Mouse (Mus musculus): ENCODE results near the gene Prl8a9. TPM values are rescaled to one million over a fixed set of nuclear protein-coding genes. Genes with fewer than 3 reads are reported as not detected.

Prl8a9 gene
- not detected in 2 replicates for polyA plus RNA-seq (2015; fragmentation: Nextera tagmentation; extraction: Ambion mirVana)

GRCm38 (mm10) chr13:27564506-27564905 lies at the start of gene Prl8a9:
Gene Prl8a9, minus strand, starts transcription at chr13:27564606.
- WGBS = 88% methylated on average over 2 of the region's 2 CpGs
- Histone ChIP-seq H3K4me2 (ENCODE audit: low read length) (no peak within 1 kb of the TSS), H3K9me3 (replicated peaks; ENCODE audit: control insufficient read depth, low read length, poor library complexity, severe bottlenecking) (no peaks in the 10 kb centered on the region), H3K9ac (ENCODE audit: low read depth, low read length) (no peak within 1 kb of the TSS), H3K4me3 (ENCODE audit: low read depth, low read length) (no peak within 1 kb of the TSS), H3K36me3 (ENCODE audit: control insufficient read depth, insufficient read depth, low read length) (no peaks in the 10 kb centered on the region), H3K4me1 (ENCODE audit: control insufficient read depth, insufficient read depth, low read length) (no peaks in the 10 kb centered on the region), H3K27ac (ENCODE audit: low read length) (no peak within 1 kb of the TSS), H3K27me3 (ENCODE audit: control insufficient read depth, insufficient read depth, low read depth, low read length) (no peaks in the 10 kb centered on the region)
- no peak for ATAC-seq

- no peaks in the 10 kb centered on the region for H3K9me3 ChIP-seq (replicated peaks; ENCODE audit: control insufficient read depth, low read length, poor library complexity, severe bottlenecking)
- H3K27ac ChIP-seq (ENCODE audit: low read length) = no peak within 1 kb of the TSS
- no peak within 1 kb of the TSS for H3K4me3 ChIP-seq (ENCODE audit: low read depth, low read length)
- 75% methylated on average over 4 of the region's 4 CpGs for WGBS
- no peak within 1 kb of the TSS for H3K9ac ChIP-seq (ENCODE audit: low read depth, low read length)
- ATAC-seq = no peak
- H3K4me2 ChIP-seq (ENCODE audit: low read length) = no peak within 1 kb of the TSS
- no peaks in the 10 kb centered on the region for H3K4me1 ChIP-seq (ENCODE audit: control insufficient read depth, insufficient read depth, low read length)
- no peaks in the 10 kb centered on the region for H3K36me3 ChIP-seq (ENCODE audit: control insufficient read depth, insufficient read depth, low read length)
- no peaks in the 10 kb centered on the region for H3K27me3 ChIP-seq (ENCODE audit: control insufficient read depth, insufficient read depth, low read depth, low read length)
Measured at GRCm38 (mm10) chr13:27610482-27610881, 46.1 kb upstream of the Prl8a9 start, which contains the start of gene Prl7b1. Gene Prl7b1, minus strand, starts transcription at chr13:27610582.

GRCm38 (mm10) chr13:27582071-27582470 lies 17.7 kb upstream of the Prl8a9 start, which contains the start of gene Prl8a1:
Gene Prl8a1, minus strand, starts transcription at chr13:27582171.
- Histone ChIP-seq H3K27me3 (ENCODE audit: control insufficient read depth, insufficient read depth, low read depth, low read length) (no peaks in the 10 kb centered on the region), H3K4me3 (ENCODE audit: low read depth, low read length) (no peak within 1 kb of the TSS), H3K36me3 (ENCODE audit: control insufficient read depth, insufficient read depth, low read length) (no peaks in the 10 kb centered on the region), H3K9ac (ENCODE audit: low read depth, low read length) (no peak within 1 kb of the TSS), H3K27ac (ENCODE audit: low read length) (no peak within 1 kb of the TSS), H3K4me1 (ENCODE audit: control insufficient read depth, insufficient read depth, low read length) (no peaks in the 10 kb centered on the region), H3K4me2 (ENCODE audit: low read length) (no peak within 1 kb of the TSS), H3K9me3 (replicated peaks; ENCODE audit: control insufficient read depth, low read length, poor library complexity, severe bottlenecking) (no peaks in the 10 kb centered on the region)
- WGBS = 87% methylated on average over 2 of the region's 2 CpGs
- ATAC-seq = no peak

GRCm38 (mm10) chr13:27553336-27553735 lies 11.1 kb downstream of the Prl8a9 start:
- no peak overlapping the region for H3K4me3 ChIP-seq (ENCODE audit: low read depth, low read length)
- H3K4me2 ChIP-seq (ENCODE audit: low read length) = no peak overlapping the region
- no peak overlapping the region for H3K9ac ChIP-seq (ENCODE audit: low read depth, low read length)
- H3K9me3 ChIP-seq (replicated peaks; ENCODE audit: control insufficient read depth, low read length, poor library complexity, severe bottlenecking) = no peaks in the 10 kb centered on the region
- H3K27me3 ChIP-seq (ENCODE audit: control insufficient read depth, insufficient read depth, low read depth, low read length) = no peaks in the 10 kb centered on the region
- no peak overlapping the region for H3K27ac ChIP-seq (ENCODE audit: low read length)
- H3K4me1 ChIP-seq (ENCODE audit: control insufficient read depth, insufficient read depth, low read length) = no peaks in the 10 kb centered on the region
- H3K36me3 ChIP-seq (ENCODE audit: control insufficient read depth, insufficient read depth, low read length) = no peaks in the 10 kb centered on the region
- ATAC-seq = no peak

GRCm38 (mm10) chr13:27523156-27523555 lies 41.2 kb downstream of the Prl8a9 start:
- Histone ChIP-seq H3K4me2 (ENCODE audit: low read length) (no peak overlapping the region), H3K9me3 (replicated peaks; ENCODE audit: control insufficient read depth, low read length, poor library complexity, severe bottlenecking) (no peaks in the 10 kb centered on the region), H3K27me3 (ENCODE audit: control insufficient read depth, insufficient read depth, low read depth, low read length) (no peaks in the 10 kb centered on the region), H3K9ac (ENCODE audit: low read depth, low read length) (no peak overlapping the region), H3K4me3 (ENCODE audit: low read depth, low read length) (no peak overlapping the region), H3K27ac (ENCODE audit: low read length) (no peak overlapping the region), H3K4me1 (ENCODE audit: control insufficient read depth, insufficient read depth, low read length) (no peaks in the 10 kb centered on the region), H3K36me3 (ENCODE audit: control insufficient read depth, insufficient read depth, low read length) (no peaks in the 10 kb centered on the region)
- no peak for ATAC-seq
- WGBS = 95% methylated on average over 4 of the region's 4 CpGs

- Histone ChIP-seq H3K4me2 (ENCODE audit: low read length) (no peak within 1 kb of the TSS), H3K4me3 (ENCODE audit: low read depth, low read length) (no peak within 1 kb of the TSS)
- ATAC-seq = no peak
Measured at GRCm38 (mm10) chr13:27513117-27513516, 51.3 kb downstream of the Prl8a9 start, which contains the start of gene Prl8a8. Gene Prl8a8, minus strand, starts transcription at chr13:27513217.

More at GRCm38 (mm10) chr13:27513117-27513516, 51.3 kb downstream of the Prl8a9 start, which contains the start of gene Prl8a8:
- Histone ChIP-seq H3K4me1 (ENCODE audit: control insufficient read depth, insufficient read depth, low read length) (no peaks in the 10 kb centered on the region), H3K36me3 (ENCODE audit: control insufficient read depth, insufficient read depth, low read length) (no peaks in the 10 kb centered on the region), H3K9ac (ENCODE audit: low read depth, low read length) (no peak within 1 kb of the TSS), H3K27ac (ENCODE audit: low read length) (no peak within 1 kb of the TSS), H3K27me3 (ENCODE audit: control insufficient read depth, insufficient read depth, low read depth, low read length) (no peaks in the 10 kb centered on the region), H3K9me3 (replicated peaks; ENCODE audit: control insufficient read depth, low read length, poor library complexity, severe bottlenecking) (no peaks in the 10 kb centered on the region)
- 89% methylated on average over 4 of the region's 4 CpGs for WGBS

Other genes with a start within 250 kb of the Prl8a9 start
- gene Prl8a2, start 218.9 kb downstream of the Prl8a9 start, polyA plus RNA-seq (2015; fragmentation: Nextera tagmentation; extraction: Ambion mirVana) = not detected in 2 replicates
- not detected in 2 replicates for gene Prl2b1, start 173.8 kb downstream of the Prl8a9 start, polyA plus RNA-seq (2015; fragmentation: Nextera tagmentation; extraction: Ambion mirVana)
- gene Prl8a6, start 125.9 kb downstream of the Prl8a9 start, polyA plus RNA-seq (2015; fragmentation: Nextera tagmentation; extraction: Ambion mirVana) = not detected in 2 replicates
- gene Prl8a8, start 51.4 kb downstream of the Prl8a9 start, polyA plus RNA-seq (2015; fragmentation: Nextera tagmentation; extraction: Ambion mirVana) = not detected in 2 replicates
- gene Prl8a1, start 17.6 kb upstream of the Prl8a9 start, polyA plus RNA-seq (2015; fragmentation: Nextera tagmentation; extraction: Ambion mirVana) = not detected in 2 replicates
- not detected in 2 replicates for gene Prl7b1, start 46.0 kb upstream of the Prl8a9 start, polyA plus RNA-seq (2015; fragmentation: Nextera tagmentation; extraction: Ambion mirVana)
- gene Prl7a1, start 77.9 kb upstream of the Prl8a9 start, polyA plus RNA-seq (2015; fragmentation: Nextera tagmentation; extraction: Ambion mirVana) = not detected in 2 replicates
- gene Prl7a2, start 103.4 kb upstream of the Prl8a9 start, polyA plus RNA-seq (2015; fragmentation: Nextera tagmentation; extraction: Ambion mirVana) = not detected in 2 replicates
- gene Prl7d1, start 152.1 kb upstream of the Prl8a9 start, polyA plus RNA-seq (2015; fragmentation: Nextera tagmentation; extraction: Ambion mirVana) = not detected in 2 replicates
- gene Prl7c1, start 216.2 kb upstream of the Prl8a9 start, polyA plus RNA-seq (2015; fragmentation: Nextera tagmentation; extraction: Ambion mirVana) = not detected in 2 replicates
- not detected in 2 replicates for gene Prl2a1, start 237.0 kb upstream of the Prl8a9 start, polyA plus RNA-seq (2015; fragmentation: Nextera tagmentation; extraction: Ambion mirVana)